In genomic region chr17:25569833-25570647, GRCm38 (mm10) we compare ENCODE assay signal across 8 mouse cellular contexts. TPM values are rescaled to one million over a fixed set of nuclear protein-coding genes. Genes with fewer than 3 reads are reported as not detected.
DNase-seq lines count a peak whose midpoint lies in the region; ATAC-seq and TF ChIP-seq lines count a peak whose summit lies in the region.

No protein-coding gene starts in this region.

- peak; percentile 8 for DNase-seq in kidney, adult 18-20 months
- DNase-seq in kidney, adult 8-10 months: no peak
- DNase-seq in CD4-positive, CD25-positive, alpha-beta regulatory T cell, adult 2 months (ENCODE audit: low read depth, low spot score): peak; percentile 34
- DNase-seq in embryonic facial prominence, embryonic 11.5 days (ENCODE audit: low spot score): peak; percentile 24
- DNase-seq in limb, embryonic 10.5 days (ENCODE audit: low spot score): no peak
- DNase-seq in urinary bladder, postnatal 36 days (ENCODE audit: low spot score in 2 of 2): no peak
- DNase-seq in thymus, adult 18-20 months: no peak

- no peak overlapping the region for H3K27ac ChIP-seq in embryonic facial prominence, embryonic 11.5 days (replicated peaks; ENCODE audit: low read depth, low read length)
- H3K27ac ChIP-seq in limb, embryonic 10.5 days: peak overlapping the region; percentile 83
- H3K27ac ChIP-seq in olfactory bulb, adult 2 months (ENCODE audit: insufficient read depth, low read depth, low read length): peak overlapping the region; percentile 21

- no peaks in the 10 kb centered on the region for H3K9me3 ChIP-seq in embryonic facial prominence, embryonic 11.5 days (replicated peaks; ENCODE audit: control insufficient read depth, low read length)
- no peaks in the 10 kb centered on the region for H3K9me3 ChIP-seq in limb, embryonic 10.5 days (replicated peaks)

- peaks cover 3% of the 10 kb centered on the region for H3K4me1 ChIP-seq in embryonic facial prominence, embryonic 11.5 days (ENCODE audit: control insufficient read depth, insufficient read depth, low read length)
- peaks cover 76% of the 10 kb centered on the region for H3K4me1 ChIP-seq in limb, embryonic 10.5 days
- H3K4me1 ChIP-seq in olfactory bulb, adult 2 months (ENCODE audit: control insufficient read depth, insufficient read depth, low read length): peaks cover 50% of the 10 kb centered on the region

- ATAC-seq in embryonic facial prominence, embryonic 11.5 days (replicated peaks; ENCODE audit: insufficient number of reproducible peaks, low FRiP score, low TSS enrichment, low read depth): peak; percentile 12; the same call in 1 of the 2 replicates

- H3K4me3 ChIP-seq in embryonic facial prominence, embryonic 11.5 days (ENCODE audit: low read depth, low read length): peak overlapping the region; percentile 51
- H3K4me3 ChIP-seq in limb, embryonic 10.5 days: peak overlapping the region; percentile 71
- H3K4me3 ChIP-seq in olfactory bulb, adult 2 months (ENCODE audit: insufficient read depth, low read depth, low read length): peak overlapping the region; percentile 56

- peak overlapping the region; percentile 55 for H3K9ac ChIP-seq in embryonic facial prominence, embryonic 11.5 days (replicated peaks; ENCODE audit: low read length)

- TF ChIP-seq POLR2A in olfactory bulb, adult 2 months (IDR thresholded peaks at IDR 0.05; ENCODE audit: insufficient read depth, low read depth, low read length): no peak

- H3K36me3 ChIP-seq in embryonic facial prominence, embryonic 11.5 days (replicated peaks; ENCODE audit: control insufficient read depth, insufficient read depth, low read depth, low read length): no peaks in the 10 kb centered on the region
- H3K36me3 ChIP-seq in limb, embryonic 10.5 days: peaks cover 12% of the 10 kb centered on the region

- TF ChIP-seq CTCF in olfactory bulb, adult 2 months (IDR thresholded peaks at IDR 0.05; ENCODE audit: insufficient read depth, low read depth, low read length): no peak

- 1% methylated on average over 54 of the region's 54 CpGs for WGBS in embryonic facial prominence, embryonic 11.5 days
- WGBS in limb, embryonic 10.5 days: 3% methylated on average over 54 of the region's 54 CpGs
- 11% methylated on average over 54 of the region's 54 CpGs for WGBS in olfactory bulb, adult 2 months

- H3K27me3 ChIP-seq in embryonic facial prominence, embryonic 11.5 days (ENCODE audit: control insufficient read depth, insufficient read depth, low read length): peaks cover 9% of the 10 kb centered on the region
- H3K27me3 ChIP-seq in limb, embryonic 10.5 days (ENCODE audit: low read depth, poor library complexity, severe bottlenecking): peaks cover 81% of the 10 kb centered on the region

- H3K4me2 ChIP-seq in embryonic facial prominence, embryonic 11.5 days (ENCODE audit: low read depth, low read length): peak overlapping the region; percentile 100

RNA-seq across cellular contexts. Expression of gene Sox8, which starts 0.4 kb away (rescaled TPM):
- polyA plus RNA-seq in embryonic facial prominence, embryonic 11.5 days (2014; fragmentation: Nextera tagmentation; extraction: Ambion mirVana): 6.2 and 9.5 TPM in 2 replicates
- 11.1 and 13.1 TPM in 2 replicates for polyA plus RNA-seq in limb, embryonic 10.5 days (2016; fragmentation: Nextera tagmentation; extraction: Ambion mirVana)
- polyA plus RNA-seq in olfactory bulb, adult 2 months (2012; ENCODE audit: insufficient read depth, insufficient read length, low replicate concordance, missing spikeins): not detected in 2 replicates

RNA-seq across cellular contexts. Expression of gene Lmf1, which starts 8.8 kb away (rescaled TPM):
- 24.9 and 25.7 TPM in 2 replicates for polyA plus RNA-seq in embryonic facial prominence, embryonic 11.5 days (2014; fragmentation: Nextera tagmentation; extraction: Ambion mirVana)
- 28.9 and 29.0 TPM in 2 replicates for polyA plus RNA-seq in limb, embryonic 10.5 days (2016; fragmentation: Nextera tagmentation; extraction: Ambion mirVana)
- not detected in 2 replicates for polyA plus RNA-seq in olfactory bulb, adult 2 months (2012; ENCODE audit: insufficient read depth, insufficient read length, low replicate concordance, missing spikeins)

Comparison
In these comparisons a context has a peak if more than half of its experiments do, and no peak if none do; other contexts are left out.
1. DNase-seq: peak in kidney, adult 18-20 months (single experiment), CD4-positive, CD25-positive, alpha-beta regulatory T cell, adult 2 months (single experiment) and embryonic facial prominence, embryonic 11.5 days (single experiment); none in kidney, adult 8-10 months (0 of 2), limb, embryonic 10.5 days (single experiment), urinary bladder, postnatal 36 days (0 of 2) and thymus, adult 18-20 months (0 of 2).
2. Peak in every context shown above with its lines, with median percentiles within 50 percentile points of each other: H3K4me3 ChIP-seq.